Mouse (Mus musculus) duodenum, adult 2 months (tissue): ENCODE data around the gene Bcl7a. TPM values are rescaled to one million over a fixed set of nuclear protein-coding genes. Genes with fewer than 3 reads are reported as not detected.

Experiments
- polyA plus RNA-seq: library from polyadenylated mRNA; depleted of rRNA; stranded (reverse); fragments of >200 nt; gene quantifications from 2 replicates; pipeline ENCODE4 v1.2.3, GENCODE M21; 2012; ENCODE audit warnings: low replicate concordance; rRNA removed

Bcl7a gene
- 2.7 and 4.1 TPM in 2 replicates for polyA plus RNA-seq

GRCm38 (mm10) chr5:123343707-123344627 lies at the start of gene Bcl7a:
Gene Bcl7a (plus strand): TSS chr5:123343834.

DNA sequence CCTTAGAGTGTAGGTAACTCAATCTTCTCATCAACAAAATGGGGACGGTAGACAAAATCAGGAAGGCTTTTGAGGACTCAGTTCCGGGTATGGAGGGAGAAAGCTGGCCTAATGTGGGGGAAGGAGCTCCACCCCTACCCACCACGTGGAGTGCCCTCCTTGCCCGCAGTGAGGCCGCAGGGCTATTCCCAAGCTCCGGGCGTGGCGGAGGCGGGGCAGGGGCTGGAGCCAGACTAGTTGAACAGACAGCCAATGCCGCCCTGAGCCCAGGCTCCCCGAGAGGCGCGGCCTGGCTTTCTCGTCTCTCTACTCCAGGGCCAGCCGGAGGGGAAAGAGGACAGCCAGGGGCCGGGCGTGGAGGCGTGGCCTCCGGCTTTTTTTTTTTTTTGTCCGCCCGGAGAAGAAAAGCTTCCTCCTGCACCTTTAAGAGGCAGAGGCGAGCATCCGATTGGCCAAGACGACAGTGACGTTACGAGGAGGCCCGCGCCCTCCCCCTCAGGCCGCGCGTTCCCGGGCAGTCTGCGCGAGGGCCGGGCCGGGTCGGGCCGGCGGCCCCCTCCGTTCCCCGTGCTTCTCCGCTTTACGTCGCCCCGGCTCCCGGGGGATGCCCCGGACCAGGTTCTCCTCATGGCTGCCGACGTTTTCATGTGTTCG lies 50.8 kb downstream of the Bcl7a start, which contains the start of gene Mlxip:
TSS of gene Mlxip (plus strand) at position 496 of the 654 bp plus-strand sequence.

Other genes with a start within 250 kb of the Bcl7a start
- gene Rhof, start 211.1 kb upstream of the Bcl7a start, polyA plus RNA-seq = 31.4 and 60.3 TPM in 2 replicates
- 10.4 and 11.5 TPM in 2 replicates for gene Setd1b, start 201.6 kb upstream of the Bcl7a start, polyA plus RNA-seq
- gene Psmd9, start 174.4 kb upstream of the Bcl7a start, polyA plus RNA-seq = 14.0 and 17.9 TPM in 2 replicates
- gene Hpd, start 161.1 kb upstream of the Bcl7a start, polyA plus RNA-seq = 15.8 and 20.6 TPM in 2 replicates
- gene Wdr66, start 91.7 kb upstream of the Bcl7a start, polyA plus RNA-seq = 0.11 and 0.47 TPM in 2 replicates
- 26.7 and 41.6 TPM in 2 replicates for gene Mlxip, start 51.0 kb downstream of the Bcl7a start, polyA plus RNA-seq
- not detected in 2 replicates for gene Lrrc43, start 145.5 kb downstream of the Bcl7a start, polyA plus RNA-seq
- gene Il31, start 145.7 kb downstream of the Bcl7a start, polyA plus RNA-seq = not detected in 2 replicates
- gene B3gnt4, start 166.6 kb downstream of the Bcl7a start, polyA plus RNA-seq = 0.11 TPM in 1 of 2 replicates, not detected in the other
- gene Diablo, start 180.3 kb downstream of the Bcl7a start, polyA plus RNA-seq = 24.6 and 32.2 TPM in 2 replicates
- 10.8 and 11.8 TPM in 2 replicates for gene Gm49027, start 181.7 kb downstream of the Bcl7a start, polyA plus RNA-seq
- gene Vps33a, start 229.2 kb downstream of the Bcl7a start, polyA plus RNA-seq = 4.5 and 6.2 TPM in 2 replicates